Mouse (Mus musculus) MEL (cell line): Measurements from ENCODE around the gene Slu7. TPM values are rescaled to one million over a fixed set of nuclear protein-coding genes. Genes with fewer than 3 reads are reported as not detected.

Experiments used
- polyA plus RNA-seq, 2 experiments: library from polyadenylated mRNA; stranded (reverse) in 1 of 2; unstranded in 1 of 2; fragments of >175 nt in 1 of 2; fragments of >200 nt in 1 of 2; gene quantifications; 2 replicates each; pipeline versions ENCODE4 v1.2.1 to v1.2.4; 2012; ENCODE audit warnings: low replicate concordance in 2 of 2, low read depth in 1 of 2; ENCODE audit not compliant: insufficient read length in 2 of 2, insufficient read depth in 1 of 2, missing spikeins in 1 of 2
- total RNA-seq: library from RNA; depleted of rRNA; stranded (reverse); fragments of 300-350 nt; gene quantifications from 2 replicates; pipeline ENCODE4 v1.2.3, GENCODE M21; 2012; rRNA removed

The Slu7 gene
- total and polyA plus RNA-seq, 3 experiments = 41.6 to 149 (median 46.0) TPM

Other genes with a start within 250 kb of the Slu7 start
- 73.6 and 94.4 TPM in 2 replicates for gene Pttg1, start 7.5 kb upstream of the Slu7 start, total RNA-seq
- 100 to 1,000 TPM in 1 of 2 experiments, not detected in 1; 140 TPM for gene Pttg1, start 7.5 kb upstream of the Slu7 start, polyA plus RNA-seq
- gene C1qtnf2, start 40.5 kb downstream of the Slu7 start, total RNA-seq = not detected in 2 replicates
- not detected for gene C1qtnf2, start 40.5 kb downstream of the Slu7 start, polyA plus RNA-seq
- gene Ccnjl, start 95.0 kb downstream of the Slu7 start, total RNA-seq = not detected in 2 replicates
- not detected for gene Ccnjl, start 95.0 kb downstream of the Slu7 start, polyA plus RNA-seq
- gene 4933415A04Rik, start 153.3 kb downstream of the Slu7 start, total RNA-seq = not detected in 2 replicates
- not detected for gene 4933415A04Rik, start 153.3 kb downstream of the Slu7 start, polyA plus RNA-seq
- not detected in 2 replicates for gene Fabp6, start 167.8 kb downstream of the Slu7 start, total RNA-seq
- gene Fabp6, start 167.8 kb downstream of the Slu7 start, polyA plus RNA-seq = not detected
- 19.6 and 20.6 TPM in 2 replicates for gene Pwwp2a, start 248.3 kb downstream of the Slu7 start, total RNA-seq
- gene Pwwp2a, start 248.3 kb downstream of the Slu7 start, polyA plus RNA-seq = 10 to 100 TPM in 1 of 2 experiments, not detected in 1; 32.0 TPM